Mouse (Mus musculus) limb, embryonic 12.5 days (tissue): ENCODE measurements around the gene Zfp334. TPM values are rescaled to one million over a fixed set of nuclear protein-coding genes. Genes with fewer than 3 reads are reported as not detected.
A peak's percentile ranks its signal among the peaks of the same experiment; 100 is the strongest.

Source experiments
- ATAC-seq: fragments of 200-750 bp; cut with Nextera tagmentation; 2 replicates; pipeline ENCODE4 v1.8.0; 2017; ENCODE audit warnings: low read depth, moderate TSS enrichment; ENCODE audit not compliant: insufficient number of reproducible peaks, insufficient read depth, low FRiP score, low TSS enrichment
- H3K27ac ChIP-seq: fragments of 300-500 bp; sonication (generic); 2 replicates; pipeline ENCODE4 v1.5.1; 2016; ENCODE audit warnings: mild to moderate bottlenecking, moderate library complexity
- H3K27me3 ChIP-seq: fragments of 300-500 bp; sonication (generic); 2 replicates; pipeline ENCODE4 v1.6.1; 2016; ENCODE audit warnings: mild to moderate bottlenecking, moderate library complexity
- H3K36me3 ChIP-seq: fragments of 300-500 bp; sonication (generic); 2 replicates; pipeline ENCODE4 v1.6.1; 2016; ENCODE audit warnings: mild to moderate bottlenecking, moderate library complexity
- H3K4me1 ChIP-seq: fragments of 300-500 bp; sonication (generic); replicated peaks from 2 replicates; pipeline ENCODE4 v1.6.1; 2016
- H3K4me2 ChIP-seq: fragments of 300-500 bp; sonication (generic); 2 replicates; pipeline ENCODE4 v1.6.1; 2016; ENCODE audit warnings: mild to moderate bottlenecking, moderate library complexity
- H3K4me3 ChIP-seq: fragments of 300-500 bp; sonication (generic); replicated peaks from 2 replicates; pipeline ENCODE4 v1.5.1; 2016; ENCODE audit warnings: mild to moderate bottlenecking
- H3K9ac ChIP-seq: fragments of 300-500 bp; sonication (generic); replicated peaks from 2 replicates; pipeline ENCODE4 v1.6.1; 2016; ENCODE audit warnings: mild to moderate bottlenecking, moderate library complexity
- H3K9me3 ChIP-seq: fragments of 300-500 bp; sonication (generic); 2 replicates; pipeline ENCODE4 v1.6.1; 2016; ENCODE audit warnings: mild to moderate bottlenecking, moderate library complexity
- WGBS: fragments of 180-500 bp; shearing (Covaris S2); methylation state at CpG from one replicate; pipeline ENCODE4 v1.1.7; 2016; 5-methylcytosine and 5-hydroxymethylcytosine counted together
- polyA plus RNA-seq: library from polyadenylated mRNA; unstranded; fragments of >200 nt; fragmentation: Nextera tagmentation; extraction: Ambion mirVana; gene quantifications from 2 replicates; pipeline ENCODE4 v1.2.1, GENCODE M21; 2016

Gene Zfp334
- polyA plus RNA-seq, 1 experiment from 2014 or later: 17.4 TPM

DNA sequence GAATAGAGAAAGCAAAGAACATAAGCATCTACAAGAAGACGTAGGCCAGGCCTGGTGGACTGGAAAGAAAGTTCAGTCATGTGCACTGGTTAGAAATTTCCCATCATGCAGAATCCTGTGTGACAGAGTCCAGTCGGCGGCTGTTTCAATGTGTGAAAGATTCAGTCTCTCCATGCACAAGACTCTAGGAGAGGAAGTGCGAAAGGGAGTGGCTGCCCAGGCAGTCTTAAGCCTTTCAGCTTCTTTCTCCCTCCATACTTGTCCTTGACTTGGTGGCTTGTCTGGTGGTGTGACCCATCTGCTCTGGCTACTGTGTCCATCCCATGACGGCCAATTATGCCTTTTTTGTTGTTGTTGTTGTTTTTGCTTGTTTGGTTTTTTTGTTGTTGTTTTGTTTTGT lies 41.9 kb downstream of the Zfp334 start:
- Histone ChIP-seq H3K4me3 (no peak overlapping the region), H3K27ac (no peak overlapping the region), H3K27me3 (peaks cover 7% of the 10 kb centered on the region), H3K9me3 (no peaks in the 10 kb centered on the region), H3K4me1 (no peaks in the 10 kb centered on the region), H3K36me3 (no peaks in the 10 kb centered on the region), H3K4me2 (no peak overlapping the region), H3K9ac (no peak overlapping the region)
- ATAC-seq: no peak
- 87% methylated on average over 5 of the region's 5 CpGs for WGBS

DNA sequence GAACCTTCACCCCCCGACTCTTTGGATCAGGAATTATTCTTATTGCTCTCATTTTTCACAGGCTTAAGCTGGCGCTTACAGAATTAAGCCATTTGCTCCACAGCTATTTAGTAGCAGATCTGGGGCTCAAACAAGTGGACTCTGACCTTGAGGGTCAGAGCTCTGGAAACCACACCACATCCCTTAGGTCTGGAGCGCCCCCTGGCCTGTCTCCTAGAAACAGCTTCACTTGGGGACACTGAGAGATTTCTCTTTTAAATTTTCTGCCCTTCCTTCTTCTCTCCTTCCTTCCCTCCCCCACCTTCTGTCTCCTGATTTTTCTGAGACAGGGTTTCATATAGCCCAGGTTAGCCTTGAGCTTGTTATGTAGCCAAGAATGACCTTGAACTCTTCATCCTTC lies 50.9 kb downstream of the Zfp334 start:
- no peaks in the 10 kb centered on the region for H3K4me1 ChIP-seq
- no peaks in the 10 kb centered on the region for H3K9me3 ChIP-seq
- ATAC-seq: no peak
- H3K27ac ChIP-seq: no peak overlapping the region
- peaks cover 13% of the 10 kb centered on the region for H3K27me3 ChIP-seq
- 31% methylated on average over 3 of the region's 3 CpGs for WGBS
- no peak overlapping the region for H3K4me3 ChIP-seq
- H3K36me3 ChIP-seq: no peaks in the 10 kb centered on the region
- H3K9ac ChIP-seq: no peak overlapping the region
- H3K4me2 ChIP-seq: no peak overlapping the region

DNA sequence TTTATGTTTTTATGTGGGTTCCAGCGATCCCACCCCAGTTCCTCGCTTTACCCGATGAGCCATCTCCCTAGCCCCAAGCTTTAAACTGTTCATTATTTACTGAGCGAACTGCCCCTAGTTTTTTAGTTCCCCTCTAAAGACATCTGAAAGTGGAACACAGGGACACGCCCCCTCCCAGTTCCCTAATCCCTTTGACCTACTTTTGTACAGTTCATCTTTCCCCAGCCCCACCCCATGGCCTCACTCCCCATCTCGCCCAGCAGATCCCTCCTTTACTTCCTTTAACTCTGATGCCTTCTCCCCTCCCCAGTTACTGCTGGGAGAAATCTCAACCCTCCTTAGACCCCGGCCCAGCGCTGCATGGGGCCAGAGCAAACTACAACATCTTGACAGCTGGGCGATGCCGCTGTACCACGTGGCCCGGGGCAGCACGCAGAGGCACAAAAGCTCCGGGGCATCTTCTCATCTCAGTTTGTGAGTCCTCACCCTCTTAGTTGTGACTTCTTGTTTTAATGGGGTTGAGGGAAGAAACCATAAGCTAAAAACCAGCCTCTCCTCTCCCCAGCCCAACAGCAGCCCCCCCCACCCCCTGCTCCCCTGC lies 55.3 kb downstream of the Zfp334 start:
- Histone ChIP-seq H3K9me3 (no peaks in the 10 kb centered on the region), H3K9ac (no peak overlapping the region), H3K4me3 (no peak overlapping the region), H3K27ac (no peak overlapping the region), H3K27me3 (peaks cover 9% of the 10 kb centered on the region; the same call in 1 of the 2 replicates), H3K4me1 (no peaks in the 10 kb centered on the region), H3K4me2 (no peak overlapping the region), H3K36me3 (no peaks in the 10 kb centered on the region)
- ATAC-seq: no peak
- 48% methylated on average over 14 of the region's 14 CpGs for WGBS

DNA sequence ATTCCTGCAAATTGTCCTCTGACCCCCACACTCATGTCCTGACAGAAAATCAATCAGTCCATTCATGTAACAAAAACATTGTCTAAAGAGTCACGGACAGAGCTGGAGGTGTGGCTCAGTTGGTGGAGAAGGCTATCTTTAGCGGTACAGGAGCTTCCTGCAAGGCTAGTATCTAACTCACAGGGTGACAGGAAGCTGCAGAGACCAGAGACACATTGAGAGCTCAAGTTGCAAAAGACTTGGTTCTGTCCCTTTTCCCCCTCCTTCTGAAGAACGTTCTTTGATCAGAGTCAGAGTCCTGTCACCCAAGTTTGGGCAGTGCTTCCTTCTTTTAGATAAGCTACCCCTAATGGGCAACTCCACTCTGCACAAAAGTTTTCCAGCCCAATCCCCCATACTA lies 58.4 kb downstream of the Zfp334 start:
- peaks cover 18% of the 10 kb centered on the region for H3K4me1 ChIP-seq
- H3K9ac ChIP-seq: no peak overlapping the region
- no peak overlapping the region for H3K4me2 ChIP-seq
- no peak for ATAC-seq
- no peak overlapping the region for H3K27ac ChIP-seq
- 42% methylated on average over 3 of the region's 3 CpGs for WGBS
- H3K4me3 ChIP-seq: no peak overlapping the region
- peaks cover 9% of the 10 kb centered on the region; the same call in 1 of the 2 replicates for H3K27me3 ChIP-seq
- H3K36me3 ChIP-seq: no peaks in the 10 kb centered on the region
- no peaks in the 10 kb centered on the region for H3K9me3 ChIP-seq

DNA sequence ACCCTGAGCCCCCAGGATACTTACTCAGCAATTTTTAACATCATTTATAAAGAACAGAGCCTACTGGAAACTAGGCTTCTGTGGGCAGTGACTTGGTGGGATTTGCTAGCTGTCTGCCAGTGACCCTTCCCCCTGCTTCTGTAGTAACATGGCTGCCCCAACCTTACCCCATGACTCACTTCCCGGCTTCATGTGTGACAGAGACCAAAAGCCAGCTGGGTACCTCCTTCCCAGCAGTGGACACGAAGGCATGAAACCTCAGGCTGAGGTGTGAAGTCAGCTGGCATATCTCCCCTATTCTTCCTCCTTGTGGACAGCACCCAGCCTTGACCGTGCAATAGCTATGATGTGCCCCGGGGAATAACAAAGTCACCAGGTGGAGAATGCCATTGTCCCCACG lies 59.3 kb downstream of the Zfp334 start:
- ATAC-seq: no peak
- Histone ChIP-seq H3K4me1 (peaks cover 28% of the 10 kb centered on the region), H3K36me3 (0 out of 2 replicates have a peak, but pooled peaks cover 3% of the 10 kb centered on the region), H3K27me3 (peaks cover 9% of the 10 kb centered on the region; the same call in 1 of the 2 replicates), H3K9ac (no peak overlapping the region), H3K4me3 (no peak overlapping the region), H3K9me3 (no peaks in the 10 kb centered on the region), H3K4me2 (no peak overlapping the region), H3K27ac (no peak overlapping the region)
- 80% methylated on average over 5 of the region's 5 CpGs for WGBS

DNA sequence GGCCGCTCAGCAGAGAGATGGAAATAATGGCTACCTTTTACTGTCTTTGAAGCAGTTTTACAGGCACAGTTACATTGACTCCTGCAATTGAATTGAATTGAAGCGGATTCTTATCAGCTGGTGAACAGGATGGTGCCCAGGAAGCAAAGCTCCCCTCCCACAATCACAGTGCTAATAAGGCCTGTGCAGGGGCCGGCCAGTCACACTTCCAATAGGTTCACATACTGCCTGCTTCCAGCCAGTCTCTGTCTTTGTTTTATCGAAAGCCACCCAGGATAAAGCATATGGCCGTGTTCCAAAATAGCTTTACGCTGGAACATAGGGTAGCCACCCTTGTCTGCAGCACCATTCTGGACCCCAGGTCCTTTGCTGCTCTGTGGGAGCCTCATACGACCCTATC lies 60.7 kb downstream of the Zfp334 start:
- H3K9me3 ChIP-seq: no peaks in the 10 kb centered on the region
- peak overlapping the region; percentile 94 for H3K4me2 ChIP-seq
- peak overlapping the region; percentile 89 for H3K4me3 ChIP-seq
- 0 out of 2 replicates have a peak, but pooled peaks cover 9% of the 10 kb centered on the region for H3K27me3 ChIP-seq
- H3K9ac ChIP-seq: peak overlapping the region; percentile 72
- 0 out of 2 replicates have a peak, but pooled peaks cover 5% of the 10 kb centered on the region for H3K36me3 ChIP-seq
- WGBS: 51% methylated on average over 7 of the region's 7 CpGs
- no peak for ATAC-seq
- H3K4me1 ChIP-seq: peaks cover 33% of the 10 kb centered on the region
- H3K27ac ChIP-seq: no peak overlapping the region

DNA sequence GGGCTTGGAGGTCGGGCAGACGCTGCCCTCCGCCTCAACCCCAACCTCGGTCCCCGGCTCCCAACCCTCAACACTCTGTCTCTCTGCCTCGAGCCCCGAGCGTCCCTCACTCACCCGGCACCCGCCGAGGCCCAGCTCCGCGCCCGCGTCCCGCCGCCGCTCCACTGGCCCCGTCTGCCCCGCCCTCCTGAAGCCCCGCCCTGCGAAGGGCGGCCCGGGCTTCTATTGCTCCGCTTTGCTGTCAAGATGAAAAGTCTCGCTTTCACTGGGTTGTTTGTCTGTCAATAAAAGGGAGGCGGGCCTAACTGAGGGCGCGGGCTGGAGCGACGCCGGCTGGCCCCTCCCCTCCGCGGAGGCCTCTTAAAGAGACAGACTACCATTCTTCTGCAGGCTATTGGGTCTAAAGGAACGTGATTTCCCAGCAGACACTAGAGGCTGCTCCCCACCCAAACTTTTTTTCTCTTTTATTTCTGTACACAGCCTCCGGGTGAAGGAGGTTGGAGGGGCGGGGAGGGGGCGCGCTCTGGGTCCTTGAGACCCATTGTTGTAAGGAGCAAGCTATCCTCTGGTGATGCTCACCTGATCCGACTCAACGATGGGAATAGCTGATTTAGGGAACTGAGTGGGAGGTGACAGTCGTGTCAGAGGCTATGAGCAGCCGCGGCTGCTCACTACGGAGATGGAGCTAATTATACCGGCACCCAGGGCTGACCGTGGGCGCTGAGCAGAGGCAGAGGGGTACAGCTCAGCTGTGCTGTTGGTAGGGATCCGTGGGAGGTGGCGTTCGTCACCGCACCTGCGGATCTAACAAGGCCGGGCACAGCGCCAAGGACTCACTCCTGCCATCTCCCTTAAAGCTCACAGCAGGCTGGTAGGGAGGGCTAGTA lies 61.5 kb downstream of the Zfp334 start, which contains the start of gene Elmo2:
Elmo2 (minus strand) TSS at position 176 of the 887 bp plus-strand sequence.
- 0 out of 2 replicates have a peak, but pooled peaks cover 9% of the 10 kb centered on the region for H3K27me3 ChIP-seq
- peak within 1 kb of the TSS; percentile 89 for H3K4me3 ChIP-seq
- peaks cover 5% of the 10 kb centered on the region; the same call in 1 of the 2 replicates for H3K36me3 ChIP-seq
- under 1% methylated on average over 53 of the region's 55 CpGs for WGBS
- H3K4me1 ChIP-seq: peaks cover 38% of the 10 kb centered on the region
- H3K4me2 ChIP-seq: peak within 1 kb of the TSS; percentile 94
- H3K9me3 ChIP-seq: no peaks in the 10 kb centered on the region
- H3K27ac ChIP-seq: peak within 1 kb of the TSS; percentile 69
- ATAC-seq: peak; percentile 98
- H3K9ac ChIP-seq: peak within 1 kb of the TSS; percentile 90

DNA sequence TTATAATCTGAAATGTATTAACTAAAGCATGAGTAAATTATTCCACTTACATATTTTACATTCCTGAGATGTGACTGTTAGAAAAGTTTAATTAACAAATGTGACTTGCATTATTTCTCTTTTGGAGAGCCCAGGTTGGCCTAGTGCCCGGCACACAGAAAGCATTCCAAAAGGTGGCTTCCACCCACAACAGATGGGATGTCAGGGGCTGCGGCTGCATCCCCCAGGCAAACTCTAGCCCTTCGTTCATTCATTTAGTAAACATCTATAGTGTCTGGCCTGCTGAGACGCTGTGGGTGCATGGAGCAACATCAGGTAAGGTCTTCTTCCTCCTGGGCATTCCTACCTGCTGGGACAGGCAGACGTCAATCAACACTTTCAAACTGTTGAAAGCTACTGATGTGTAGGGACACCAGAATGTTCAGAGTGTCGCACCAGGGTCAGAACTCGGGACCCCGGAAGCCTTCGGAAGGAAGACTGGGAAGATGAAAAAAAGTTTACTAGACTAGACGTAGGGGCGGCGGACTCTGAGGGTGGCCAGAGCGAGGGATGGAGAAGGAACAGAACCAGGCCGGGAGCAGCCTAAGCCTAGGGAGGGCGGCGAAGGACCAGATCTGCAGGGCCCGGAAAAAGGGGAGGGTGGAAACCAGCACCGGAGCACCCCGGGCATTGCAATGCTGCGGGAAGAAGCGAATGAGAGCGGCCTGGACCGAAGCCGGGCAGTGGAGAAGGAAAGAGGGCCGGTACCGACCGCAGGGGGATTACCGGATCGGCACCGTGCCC lies 62.3 kb downstream of the Zfp334 start:
- ATAC-seq: peak; percentile 44

More for the DNA sequence above, 62.3 kb downstream of the Zfp334 start:
- no peaks in the 10 kb centered on the region for H3K9me3 ChIP-seq
- H3K4me1 ChIP-seq: peaks cover 46% of the 10 kb centered on the region
- 0 out of 2 replicates have a peak, but pooled peaks cover 9% of the 10 kb centered on the region for H3K27me3 ChIP-seq
- WGBS: 1% methylated on average over 30 of the region's 30 CpGs
- H3K4me2 ChIP-seq: peak overlapping the region; percentile 94
- H3K27ac ChIP-seq: peak overlapping the region; percentile 56; the same call in 1 of the 2 replicates
- peak overlapping the region; percentile 89 for H3K4me3 ChIP-seq
- H3K36me3 ChIP-seq: peaks cover 5% of the 10 kb centered on the region; the same call in 1 of the 2 replicates
- peak overlapping the region; percentile 90 for H3K9ac ChIP-seq

Other genes with a start within 250 kb of the Zfp334 start
- 0.90 and 1.9 TPM in 2 replicates for gene Cdh22, start 153.4 kb downstream of the Zfp334 start, polyA plus RNA-seq
- 47.2 and 48.3 TPM in 2 replicates for gene Slc35c2, start 100.4 kb downstream of the Zfp334 start, polyA plus RNA-seq
- gene Elmo2, start 61.8 kb downstream of the Zfp334 start, polyA plus RNA-seq: 83.2 and 88.4 TPM in 2 replicates
- gene Zfp663, start 19.5 kb downstream of the Zfp334 start, polyA plus RNA-seq: 0.74 and 1.2 TPM in 2 replicates
- not detected in 2 replicates for gene Ocstamp, start 12.1 kb upstream of the Zfp334 start, polyA plus RNA-seq
- gene Slc13a3, start 85.0 kb upstream of the Zfp334 start, polyA plus RNA-seq: 0.06 TPM in 1 of 2 replicates, not detected in the other
- 52.3 and 57.7 TPM in 2 replicates for gene Trp53rka, start 105.1 kb upstream of the Zfp334 start, polyA plus RNA-seq
- gene Slc2a10, start 115.5 kb upstream of the Zfp334 start, polyA plus RNA-seq: 6.3 and 7.1 TPM in 2 replicates
- gene Eya2, start 206.8 kb upstream of the Zfp334 start, polyA plus RNA-seq: 9.7 and 11.2 TPM in 2 replicates